Mouse (Mus musculus) kidney, embryonic 15.5 days (tissue): ENCODE results near the gene Cpz. TPM values are rescaled to one million over a fixed set of nuclear protein-coding genes. Genes with fewer than 3 reads are reported as not detected.

Experiments used
- ATAC-seq: fragments of 200-750 bp; cut with Nextera tagmentation; replicated peaks from 2 replicates; pipeline ENCODE4 v1.8.0; 2017; ENCODE audit warnings: moderate TSS enrichment; ENCODE audit not compliant: low FRiP score
- H3K27ac ChIP-seq: fragments of 300-500 bp; sonication (generic); 2 replicates; pipeline ENCODE4 v1.5.1; 2015; ENCODE audit warnings: mild to moderate bottlenecking, inconsistent platforms
- H3K27me3 ChIP-seq: fragments of 300-500 bp; sonication (generic); 2 replicates; pipeline ENCODE4 v1.6.1; 2015; ENCODE audit warnings: inconsistent platforms
- H3K36me3 ChIP-seq: fragments of 300-500 bp; sonication (generic); 2 replicates; pipeline ENCODE4 v1.6.1; 2015; ENCODE audit warnings: inconsistent platforms
- H3K4me1 ChIP-seq: fragments of 300-500 bp; sonication (generic); 2 replicates; pipeline ENCODE4 v1.6.1; 2015; ENCODE audit warnings: inconsistent platforms
- H3K4me2 ChIP-seq: fragments of 300-500 bp; sonication (generic); 2 replicates; pipeline ENCODE4 v1.6.1; 2015; ENCODE audit warnings: moderate library complexity, mild to moderate bottlenecking, inconsistent platforms
- H3K4me3 ChIP-seq: fragments of 300-500 bp; sonication (generic); replicated peaks from 2 replicates; pipeline ENCODE4 v1.5.1; 2015; ENCODE audit warnings: mild to moderate bottlenecking, inconsistent platforms
- H3K9ac ChIP-seq: fragments of 300-500 bp; sonication (generic); 2 replicates; pipeline ENCODE4 v1.6.1; 2015; ENCODE audit warnings: mild to moderate bottlenecking, inconsistent platforms
- H3K9me3 ChIP-seq: fragments of 300-500 bp; sonication (generic); replicated peaks from 2 replicates; pipeline ENCODE4 v1.6.1; 2016; ENCODE audit warnings: inconsistent platforms
- WGBS: fragments of 180-500 bp; shearing (Covaris S2); methylation state at CpG from one replicate; pipeline ENCODE4 v1.1.7; 2015; ENCODE audit warnings: mixed read lengths; 5-methylcytosine and 5-hydroxymethylcytosine counted together
- polyA plus RNA-seq: library from polyadenylated mRNA; unstranded; fragments of >200 nt; fragmentation: Nextera tagmentation; extraction: Ambion mirVana; gene quantifications from 2 replicates; pipeline ENCODE4 v1.2.1, GENCODE M21; 2015

The Cpz gene
- polyA plus RNA-seq, 1 experiment from 2014 or later = 7.2 TPM

DNA sequence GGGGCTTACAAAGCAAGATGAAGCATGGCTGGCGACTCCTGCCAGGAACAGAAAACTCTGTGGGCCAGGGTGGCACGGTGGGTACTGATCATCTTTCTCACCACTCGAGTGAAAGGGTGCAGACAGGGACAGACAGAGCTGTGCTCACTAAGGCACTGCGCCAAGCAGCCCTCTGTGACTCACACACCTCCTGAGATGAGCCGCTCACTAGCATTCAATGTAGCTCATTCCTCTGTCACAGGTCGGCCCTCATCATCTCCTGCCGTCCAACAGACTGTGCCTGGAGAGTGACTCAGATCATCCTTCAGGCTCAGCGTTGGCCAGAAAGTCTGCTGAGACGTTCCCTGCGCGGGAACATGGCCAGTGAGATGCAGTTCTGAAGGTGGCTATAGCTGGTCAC, 8.7 kb downstream of the Cpz start:
- no peak for ATAC-seq
- no peaks in the 10 kb centered on the region for H3K9me3 ChIP-seq
- 81% methylated on average over 11 of the region's 11 CpGs for WGBS
- H3K9ac ChIP-seq = no peak overlapping the region
- H3K4me1 ChIP-seq = no peaks in the 10 kb centered on the region
- no peak overlapping the region for H3K4me2 ChIP-seq
- no peak overlapping the region for H3K27ac ChIP-seq
- H3K4me3 ChIP-seq = no peak overlapping the region
- peaks cover 4% of the 10 kb centered on the region; the same call in 1 of the 2 replicates for H3K27me3 ChIP-seq
- no peaks in the 10 kb centered on the region for H3K36me3 ChIP-seq

DNA sequence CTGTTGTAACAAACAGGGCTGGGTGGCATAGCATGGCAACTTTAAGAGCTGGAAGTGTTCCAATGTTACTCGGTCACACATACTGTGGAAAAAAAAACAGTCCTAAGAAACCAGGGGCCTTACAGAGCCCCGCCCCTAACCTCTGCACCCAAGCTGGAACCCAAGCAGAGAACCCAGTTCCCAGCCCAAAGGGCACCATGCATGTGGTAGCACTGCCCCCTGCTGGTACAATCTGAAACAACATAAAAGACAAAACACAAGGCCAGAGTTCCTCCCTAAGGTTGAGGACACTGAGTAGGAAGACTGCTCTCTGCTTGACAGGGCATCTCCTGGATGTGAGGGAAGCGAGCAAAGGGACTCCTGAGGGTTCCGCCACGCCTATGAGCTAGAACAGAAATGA, 14.9 kb downstream of the Cpz start:
- H3K9me3 ChIP-seq = no peaks in the 10 kb centered on the region
- ATAC-seq = no peak

DNA sequence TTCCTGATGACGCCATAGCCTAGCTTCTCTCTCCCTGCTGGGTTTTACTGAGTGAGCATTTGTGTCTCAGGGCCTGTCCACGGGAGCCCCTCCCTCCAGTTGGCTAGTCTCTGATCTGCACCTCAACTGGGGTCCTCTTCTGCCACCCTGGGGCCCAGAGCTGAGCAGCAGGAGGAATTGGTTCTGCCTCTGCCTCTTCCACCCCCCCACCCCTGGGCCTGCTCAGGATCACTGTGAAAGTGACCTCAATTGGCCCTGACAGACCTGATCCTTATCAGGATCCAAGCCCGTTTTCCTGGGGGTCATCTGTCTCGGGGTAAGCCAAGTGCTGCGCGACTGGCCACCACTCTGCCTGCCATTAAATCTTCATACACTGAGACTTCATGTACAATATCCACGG, 20.5 kb downstream of the Cpz start:
- H3K27ac ChIP-seq = no peak overlapping the region
- no peaks in the 10 kb centered on the region for H3K9me3 ChIP-seq
- H3K4me1 ChIP-seq = no peaks in the 10 kb centered on the region
- H3K4me2 ChIP-seq = no peak overlapping the region
- 49% methylated on average over 7 of the region's 7 CpGs for WGBS
- no peaks in the 10 kb centered on the region for H3K36me3 ChIP-seq
- no peak for ATAC-seq
- no peak overlapping the region for H3K4me3 ChIP-seq
- no peak overlapping the region for H3K9ac ChIP-seq
- H3K27me3 ChIP-seq = peaks cover 14% of the 10 kb centered on the region; the same call in 1 of the 2 replicates

More for the DNA sequence above, 14.9 kb downstream of the Cpz start:
- Histone ChIP-seq H3K27ac (no peak overlapping the region), H3K27me3 (peaks cover 11% of the 10 kb centered on the region), H3K4me1 (no peaks in the 10 kb centered on the region), H3K9ac (no peak overlapping the region), H3K4me2 (no peak overlapping the region), H3K4me3 (no peak overlapping the region), H3K36me3 (no peaks in the 10 kb centered on the region)
- WGBS = 21% methylated on average over 5 of the region's 5 CpGs

DNA sequence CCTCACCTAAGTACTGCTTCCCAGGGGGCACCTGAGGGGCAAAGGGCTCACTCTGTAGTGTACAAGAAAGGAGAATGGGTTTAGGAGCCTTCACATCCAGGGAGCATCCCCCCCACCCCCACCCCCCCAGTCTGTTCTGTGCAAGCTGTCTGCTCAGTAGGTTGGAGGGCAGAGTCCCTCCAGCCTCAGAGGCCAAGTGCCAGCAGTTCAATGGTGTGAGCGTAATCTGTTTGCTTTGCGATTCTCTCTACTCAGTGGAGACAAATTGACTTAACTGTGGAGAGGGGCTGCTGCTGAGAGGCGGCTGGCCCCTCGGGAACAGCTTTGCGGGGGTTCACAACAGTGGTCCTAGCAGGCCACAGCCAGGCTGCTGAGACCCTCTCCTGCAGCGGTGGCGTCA, 28.2 kb downstream of the Cpz start:
- H3K4me1 ChIP-seq = peaks cover 25% of the 10 kb centered on the region
- no peaks in the 10 kb centered on the region for H3K9me3 ChIP-seq
- 0 out of 2 replicates have a peak, but pooled peaks cover 12% of the 10 kb centered on the region for H3K27me3 ChIP-seq
- no peak for ATAC-seq
- no peaks in the 10 kb centered on the region for H3K36me3 ChIP-seq
- H3K4me3 ChIP-seq = no peak overlapping the region
- no peak overlapping the region for H3K9ac ChIP-seq
- no peak overlapping the region for H3K4me2 ChIP-seq
- 41% methylated on average over 7 of the region's 7 CpGs for WGBS
- no peak overlapping the region for H3K27ac ChIP-seq

DNA sequence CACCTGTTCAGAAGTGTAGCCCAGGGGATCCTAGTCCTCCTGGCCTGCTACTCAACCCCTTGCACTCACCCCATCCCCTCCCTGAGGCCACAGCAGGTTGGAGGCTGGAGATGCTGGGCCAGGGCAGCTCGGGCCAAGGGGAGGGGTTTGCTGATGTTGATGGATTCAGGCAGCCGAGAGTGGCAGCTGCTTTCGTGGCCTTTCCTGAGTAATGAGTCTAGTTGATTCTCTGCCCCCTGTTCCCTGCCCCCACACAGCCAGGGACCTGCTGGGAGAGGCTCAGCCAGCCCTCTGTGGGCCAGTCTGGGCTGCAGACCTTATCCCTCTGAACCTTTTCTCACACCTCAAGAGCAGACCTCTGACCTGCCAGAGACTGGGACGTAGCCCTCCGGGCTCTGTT, 29.5 kb downstream of the Cpz start:
- no peak overlapping the region for H3K9ac ChIP-seq
- 0 out of 2 replicates have a peak, but pooled peaks cover 16% of the 10 kb centered on the region for H3K27me3 ChIP-seq
- H3K4me3 ChIP-seq = no peak overlapping the region
- H3K4me2 ChIP-seq = no peak overlapping the region
- WGBS = 13% methylated on average over 5 of the region's 5 CpGs
- H3K27ac ChIP-seq = no peak overlapping the region
- no peaks in the 10 kb centered on the region for H3K36me3 ChIP-seq
- peaks cover 25% of the 10 kb centered on the region for H3K4me1 ChIP-seq
- no peaks in the 10 kb centered on the region for H3K9me3 ChIP-seq
- ATAC-seq = 0 out of 2 replicates have a peak, but pooled peaks have one; percentile 13

DNA sequence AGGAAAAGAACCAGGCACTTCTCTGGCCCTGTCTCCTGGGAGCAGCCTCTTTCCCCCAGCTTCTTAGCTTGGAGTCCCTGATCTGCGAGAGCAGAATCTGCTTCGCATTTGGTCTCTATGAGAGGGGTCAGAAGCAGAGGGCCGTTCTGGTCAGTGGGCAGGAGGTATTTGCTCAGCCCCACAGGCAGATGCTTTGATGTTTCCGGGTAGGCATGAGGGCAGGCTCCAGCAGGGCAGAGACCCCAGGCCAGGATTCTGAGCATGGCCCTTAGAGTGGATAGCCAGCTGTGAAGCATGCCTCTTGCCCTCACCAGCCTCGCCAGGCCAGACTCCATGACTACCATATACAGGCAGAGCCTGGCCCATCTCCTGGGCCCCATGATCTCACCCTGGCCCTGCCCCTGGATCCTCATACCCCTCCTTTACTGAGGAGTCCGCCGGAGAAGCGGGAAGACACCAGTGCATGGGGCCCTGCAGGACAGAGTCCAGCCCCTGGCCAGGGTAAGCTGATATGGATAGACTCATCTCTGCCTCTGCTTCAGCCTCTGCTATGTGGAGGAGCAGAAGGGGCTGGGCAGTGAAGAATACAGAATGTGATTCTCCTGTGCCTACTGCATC, 30.6 kb downstream of the Cpz start:
- Histone ChIP-seq H3K9ac (no peak overlapping the region), H3K36me3 (no peaks in the 10 kb centered on the region), H3K4me3 (no peak overlapping the region), H3K9me3 (no peaks in the 10 kb centered on the region), H3K4me2 (no peak overlapping the region), H3K27me3 (0 out of 2 replicates have a peak, but pooled peaks cover 22% of the 10 kb centered on the region), H3K27ac (peak overlapping the region; percentile 69; the same call in 1 of the 2 replicates), H3K4me1 (peaks cover 25% of the 10 kb centered on the region)
- ATAC-seq = peak; percentile 74
- WGBS = 23% methylated on average over 8 of the region's 8 CpGs

DNA sequence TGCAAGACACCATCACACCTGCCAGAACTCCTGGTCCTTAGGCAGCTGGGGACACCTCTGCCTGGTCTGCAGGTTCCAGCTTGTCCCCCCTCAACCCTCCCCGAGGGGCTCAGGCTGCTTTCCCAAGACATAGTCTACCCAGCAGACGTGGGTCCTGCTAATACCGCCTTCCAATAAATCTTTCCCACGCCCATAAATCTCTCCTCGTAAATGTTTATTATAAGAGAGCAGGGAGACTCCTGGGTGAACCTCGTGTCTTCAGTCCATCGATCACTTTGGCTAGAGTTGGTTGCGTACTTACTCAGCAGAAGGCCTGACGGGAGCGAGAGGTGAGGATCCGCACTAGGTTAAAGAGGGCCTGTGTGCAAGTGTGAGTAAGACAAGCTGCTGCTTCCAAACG, 31.7 kb downstream of the Cpz start:
- Histone ChIP-seq H3K27ac (no peak overlapping the region), H3K4me3 (no peak overlapping the region), H3K36me3 (no peaks in the 10 kb centered on the region), H3K9me3 (no peaks in the 10 kb centered on the region), H3K4me1 (peaks cover 25% of the 10 kb centered on the region), H3K4me2 (no peak overlapping the region), H3K27me3 (peaks cover 28% of the 10 kb centered on the region), H3K9ac (no peak overlapping the region)
- no peak for ATAC-seq
- 30% methylated on average over 12 of the region's 12 CpGs for WGBS

DNA sequence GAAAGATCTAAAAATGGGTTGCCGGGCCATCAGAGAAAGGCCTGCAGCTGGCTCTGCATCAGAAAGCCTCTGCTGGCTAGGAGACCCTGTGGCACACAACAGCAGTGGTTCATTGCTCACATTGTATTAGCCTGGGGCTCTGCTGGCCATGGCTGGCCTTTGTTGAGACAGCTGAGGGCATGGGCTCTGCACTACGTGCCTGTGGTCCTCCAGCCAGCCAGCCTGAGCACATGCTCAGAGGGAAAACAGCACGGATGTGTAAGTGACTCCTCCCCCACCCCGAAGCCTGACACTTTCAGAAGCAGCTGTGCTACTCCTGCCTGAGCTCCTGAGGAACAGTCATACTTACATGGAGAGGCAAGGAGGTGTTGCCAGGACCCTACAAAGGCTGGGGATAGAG, 46.0 kb downstream of the Cpz start:
- no peaks in the 10 kb centered on the region for H3K36me3 ChIP-seq
- H3K9ac ChIP-seq = no peak overlapping the region
- H3K4me2 ChIP-seq = no peak overlapping the region
- no peak overlapping the region for H3K4me3 ChIP-seq
- no peaks in the 10 kb centered on the region for H3K4me1 ChIP-seq
- 27% methylated on average over 4 of the region's 4 CpGs for WGBS
- no peak overlapping the region for H3K27ac ChIP-seq
- H3K9me3 ChIP-seq = no peaks in the 10 kb centered on the region
- peaks cover 4% of the 10 kb centered on the region; the same call in 1 of the 2 replicates for H3K27me3 ChIP-seq
- no peak for ATAC-seq

DNA sequence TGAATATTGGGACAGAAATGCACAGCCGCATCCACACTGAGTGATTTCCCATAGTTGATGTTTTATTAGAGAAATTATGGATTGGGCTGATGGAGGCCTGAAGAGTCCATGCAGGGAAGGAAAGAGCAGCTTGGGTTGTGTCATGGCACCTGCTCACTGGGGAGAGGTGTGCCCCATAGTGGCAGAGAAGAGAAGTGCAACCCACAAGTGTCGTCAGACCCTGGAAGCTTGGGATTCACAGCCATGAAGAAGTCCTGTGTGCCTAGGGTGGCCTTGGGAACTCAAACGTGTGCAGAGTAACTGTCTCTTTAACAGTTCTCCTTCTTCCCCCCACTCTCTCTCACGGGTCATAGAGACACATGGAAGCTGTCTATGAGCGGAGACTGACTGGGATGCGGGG, 50.3 kb downstream of the Cpz start:
- H3K9me3 ChIP-seq = no peaks in the 10 kb centered on the region
- H3K4me1 ChIP-seq = no peaks in the 10 kb centered on the region
- no peak overlapping the region for H3K9ac ChIP-seq
- no peak overlapping the region for H3K27ac ChIP-seq
- no peak overlapping the region for H3K4me3 ChIP-seq
- no peak for ATAC-seq
- no peaks in the 10 kb centered on the region for H3K36me3 ChIP-seq
- no peak overlapping the region for H3K4me2 ChIP-seq
- H3K27me3 ChIP-seq = peaks cover 9% of the 10 kb centered on the region; the same call in 1 of the 2 replicates
- WGBS = 41% methylated on average over 6 of the region's 6 CpGs

DNA sequence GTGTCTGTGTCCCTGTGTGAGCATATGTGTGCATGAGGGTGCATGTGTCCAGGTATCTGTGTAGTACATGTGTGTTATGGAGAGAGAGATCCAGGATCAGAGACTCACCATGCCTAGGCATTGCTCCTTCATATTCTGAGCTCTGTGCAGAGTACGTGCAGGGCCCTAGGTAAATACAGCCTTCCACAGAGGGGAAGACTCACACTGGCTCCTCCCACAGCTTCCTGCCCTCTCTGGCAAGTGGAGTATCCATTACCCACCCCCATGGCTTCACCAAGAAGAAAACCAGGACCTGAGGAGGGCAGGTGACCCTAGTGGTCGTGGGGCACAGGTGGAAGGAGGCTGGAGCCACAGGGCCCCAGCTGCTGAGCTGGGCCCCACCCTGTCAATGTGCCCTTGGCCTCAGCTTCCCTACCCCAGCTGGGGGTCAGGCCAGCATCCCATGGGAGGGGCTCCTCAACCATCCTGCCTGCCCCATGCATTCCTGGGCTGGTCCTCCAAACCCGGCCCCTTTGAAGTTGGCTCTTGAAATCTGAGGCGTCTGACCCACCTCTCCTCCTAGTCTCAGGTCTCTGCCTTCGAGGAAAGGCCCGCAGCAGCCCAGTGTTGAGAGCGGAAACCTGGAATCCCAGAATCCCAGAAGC, 54.5 kb downstream of the Cpz start:
- no peak overlapping the region for H3K9ac ChIP-seq

DNA sequence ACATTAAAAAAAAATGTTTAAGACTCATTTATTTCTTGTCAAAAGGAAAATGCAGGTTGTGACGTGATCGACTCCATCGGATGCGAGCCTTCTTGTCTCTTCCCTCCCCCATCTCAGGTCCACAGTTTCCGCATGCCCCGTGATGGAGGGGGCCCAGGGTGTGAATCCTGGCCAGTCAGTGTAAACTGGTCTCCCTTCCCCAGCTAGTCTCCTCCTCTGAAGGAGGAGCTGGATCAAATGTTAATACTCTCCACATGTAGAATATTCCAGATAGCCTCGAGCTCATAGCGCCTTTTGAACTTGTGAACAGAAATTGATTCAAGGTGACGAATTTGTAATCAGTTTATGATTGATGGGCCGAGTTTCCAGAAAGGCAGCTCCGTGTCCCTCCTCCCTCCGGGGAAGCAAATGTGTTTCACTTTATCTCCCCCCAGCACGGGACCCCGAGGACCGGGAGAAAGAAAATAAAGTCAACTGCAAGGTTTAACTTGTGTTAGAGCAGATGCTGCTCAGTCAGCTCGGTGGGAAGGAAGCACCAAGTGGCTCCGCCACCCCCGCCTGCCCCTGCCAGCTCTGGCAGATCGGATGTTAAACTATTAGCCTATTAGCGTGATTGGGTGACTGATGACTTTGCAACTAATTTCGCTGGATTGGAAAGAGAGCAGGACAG, 59.4 kb downstream of the Cpz start:
- no peak overlapping the region for H3K9ac ChIP-seq
- H3K4me3 ChIP-seq = no peak overlapping the region
- H3K36me3 ChIP-seq = no peaks in the 10 kb centered on the region
- H3K27ac ChIP-seq = no peak overlapping the region
- H3K27me3 ChIP-seq = peaks cover 58% of the 10 kb centered on the region
- H3K4me1 ChIP-seq = peaks cover 7% of the 10 kb centered on the region; the same call in 1 of the 2 replicates
- WGBS = 23% methylated on average over 21 of the region's 21 CpGs
- H3K4me2 ChIP-seq = peak overlapping the region; percentile 0; the same call in 1 of the 2 replicates
- H3K9me3 ChIP-seq = no peaks in the 10 kb centered on the region
- ATAC-seq = no peak

More for the DNA sequence above, 54.5 kb downstream of the Cpz start:
- no peaks in the 10 kb centered on the region for H3K36me3 ChIP-seq
- no peaks in the 10 kb centered on the region for H3K9me3 ChIP-seq
- H3K4me3 ChIP-seq = no peak overlapping the region
- no peak overlapping the region for H3K4me2 ChIP-seq
- ATAC-seq = 0 out of 2 replicates have a peak, but pooled peaks have one; percentile 25
- peaks cover 5% of the 10 kb centered on the region; the same call in 1 of the 2 replicates for H3K4me1 ChIP-seq
- 7% methylated on average over 7 of the region's 7 CpGs for WGBS
- H3K27me3 ChIP-seq = peaks cover 26% of the 10 kb centered on the region
- H3K27ac ChIP-seq = no peak overlapping the region

DNA sequence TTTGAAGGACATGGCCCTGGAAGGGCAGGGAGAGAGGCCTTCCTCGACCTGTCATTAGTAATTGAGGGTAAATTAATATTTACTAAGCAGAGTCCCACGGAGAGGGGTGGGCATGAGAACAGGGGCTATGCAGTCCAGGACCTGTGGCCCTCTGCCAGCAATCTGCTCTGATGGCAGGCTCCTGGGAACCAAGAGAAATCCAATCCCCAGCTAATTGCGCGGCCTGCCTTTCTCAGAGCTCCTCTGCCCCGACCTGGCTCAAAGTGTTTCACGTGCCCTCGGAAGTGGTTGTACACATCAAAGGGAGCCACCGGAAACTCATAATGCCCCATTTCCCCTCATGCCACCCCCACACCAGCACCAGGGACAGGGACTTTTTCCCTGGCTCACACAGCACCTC, 63.4 kb downstream of the Cpz start:
- Histone ChIP-seq H3K4me3 (no peak overlapping the region), H3K9ac (no peak overlapping the region), H3K9me3 (no peaks in the 10 kb centered on the region), H3K27me3 (peaks cover 51% of the 10 kb centered on the region), H3K36me3 (no peaks in the 10 kb centered on the region), H3K4me1 (peaks cover 7% of the 10 kb centered on the region; the same call in 1 of the 2 replicates), H3K27ac (no peak overlapping the region), H3K4me2 (no peak overlapping the region)
- 8% methylated on average over 8 of the region's 8 CpGs for WGBS
- ATAC-seq = no peak
